Mouse (Mus musculus) common myeloid progenitor, adult 5-6 weeks (primary cell): ENCODE data around the gene Cct8l1. TPM values are rescaled to one million over a fixed set of nuclear protein-coding genes. Genes with fewer than 3 reads are reported as not detected.

ENCODE experiments used
- ATAC-seq: replicated peaks from 2 replicates; pipeline ENCODE4 v1.8.0; 2016; ENCODE audit warnings: low read depth, mild to moderate bottlenecking, moderate TSS enrichment, inconsistent platforms; ENCODE audit not compliant: poor library complexity, severe bottlenecking
- total RNA-seq: library from RNA; stranded (forward); fragments of 200-1000, 187-1606 nt; gene quantifications from 2 replicates; pipeline ENCODE4 v1.2.3, GENCODE M21; 2017

Cct8l1 gene
- total RNA-seq = not detected in 2 replicates

- ATAC-seq = no peak
Observed at GRCm38 (mm10) chr5:25515767-25516166, at the start of gene Cct8l1. Cct8l1 (plus strand) TSS chr5:25516067.

GRCm38 (mm10) chr5:25472070-25472469 is 43.8 kb upstream of the Cct8l1 start:
- peak; percentile 79 for ATAC-seq

GRCm38 (mm10) chr5:25475789-25476188 is 40.1 kb upstream of the Cct8l1 start:
- peak; percentile 70 for ATAC-seq

GRCm38 (mm10) chr5:25478863-25479262 is 37.0 kb upstream of the Cct8l1 start:
- ATAC-seq = no peak

- no peak for ATAC-seq
Observed at GRCm38 (mm10) chr5:25496652-25497051, 19.2 kb upstream of the Cct8l1 start.

GRCm38 (mm10) chr5:25497369-25497719 is 18.5 kb upstream of the Cct8l1 start:
- ATAC-seq = no peak

GRCm38 (mm10) chr5:25497720-25498345 is 18.0 kb upstream of the Cct8l1 start:
- ATAC-seq = no peak

GRCm38 (mm10) chr5:25498346-25498820 is 17.5 kb upstream of the Cct8l1 start, which contains the start of gene Kmt2c:
Kmt2c (minus strand) TSS chr5:25498783.
- ATAC-seq = peak; percentile 21

GRCm38 (mm10) chr5:25498821-25499422 is 16.9 kb upstream of the Cct8l1 start:
- ATAC-seq = peak; percentile 55

GRCm38 (mm10) chr5:25499423-25500398 is 16.2 kb upstream of the Cct8l1 start:
- ATAC-seq = peak; percentile 73

- ATAC-seq = no peak
Observed at GRCm38 (mm10) chr5:25500686-25501085, 15.2 kb upstream of the Cct8l1 start.

GRCm38 (mm10) chr5:25506041-25506440 is 9.8 kb upstream of the Cct8l1 start:
- ATAC-seq = no peak

- no peak for ATAC-seq
Observed at GRCm38 (mm10) chr5:25516301-25516895, 531 bp downstream of the Cct8l1 start.

GRCm38 (mm10) chr5:25517550-25517949 is 1.7 kb downstream of the Cct8l1 start:
- ATAC-seq = no peak

GRCm38 (mm10) chr5:25519820-25520219 is 4.0 kb downstream of the Cct8l1 start:
- ATAC-seq = no peak

- ATAC-seq = no peak
Observed at GRCm38 (mm10) chr5:25521461-25521860, 5.6 kb downstream of the Cct8l1 start.

- ATAC-seq = no peak
Observed at GRCm38 (mm10) chr5:25526116-25526515, 10.2 kb downstream of the Cct8l1 start.

- no peak for ATAC-seq
Observed at GRCm38 (mm10) chr5:25526926-25527325, 11.1 kb downstream of the Cct8l1 start.

GRCm38 (mm10) chr5:25527971-25528370 is 12.1 kb downstream of the Cct8l1 start:
- ATAC-seq = no peak

- ATAC-seq = no peak
Observed at GRCm38 (mm10) chr5:25528851-25529528, 13.1 kb downstream of the Cct8l1 start.
